Mouse (Mus musculus) effector memory CD4-positive, alpha-beta T cell, adult 7 months (primary cell): ENCODE results near the gene Zfp973. TPM values are rescaled to one million over a fixed set of nuclear protein-coding genes. Genes with fewer than 3 reads are reported as not detected.

ENCODE experiments used
- polyA plus RNA-seq: library from polyadenylated mRNA; unstranded; fragments of 100-300 nt; shearing (Covaris generic); gene quantifications from one replicate; pipeline ENCODE4 v1.2.1, GENCODE M21; 2017

Gene Zfp973
- 3.0 TPM for polyA plus RNA-seq

GRCm38 (mm10) chr2:176670222-176670621 lies at the start of gene Zfp973:
Gene Zfp973, plus strand, starts transcription at chr2:176670522.

GRCm38 (mm10) chr2:176636244-176636643 lies 34.1 kb upstream of the Zfp973 start, which contains the start of gene Gm14308:
Gene Gm14308, minus strand, starts transcription at chr2:176636344.

GRCm38 (mm10) chr2:176708051-176708450 lies 37.7 kb downstream of the Zfp973 start, which contains the start of gene Gm14305:
Gene Gm14305, plus strand, starts transcription at chr2:176708328.

Other genes with a start within 250 kb of the Zfp973 start
- 7.6 TPM for gene Gm14435, start 246.9 kb upstream of the Zfp973 start, polyA plus RNA-seq
- 3.0 TPM for gene Gm14434, start 183.7 kb upstream of the Zfp973 start, polyA plus RNA-seq
- not detected for gene Zfp967, start 149.5 kb upstream of the Zfp973 start, polyA plus RNA-seq
- not detected for gene Gm14308, start 34.2 kb upstream of the Zfp973 start, polyA plus RNA-seq
- 6.1 TPM for gene Gm14305, start 37.8 kb downstream of the Zfp973 start, polyA plus RNA-seq
- 5.9 TPM for gene Gm14295, start 128.1 kb downstream of the Zfp973 start, polyA plus RNA-seq
- not detected for gene Gm14408, start 160.6 kb downstream of the Zfp973 start, polyA plus RNA-seq